Mouse (Mus musculus) megakaryocyte progenitor cell, adult 5-6 weeks (primary cell): ENCODE measurements around the gene Bend4. TPM values are rescaled to one million over a fixed set of nuclear protein-coding genes. Genes with fewer than 3 reads are reported as not detected.

Experiments used
- total RNA-seq, 2 experiments: library from RNA; stranded (forward) in 1 of 2; stranded (reverse) in 1 of 2; fragments of 157-497, 149-512 nt in 1 of 2; fragments of 200-1000 nt in 1 of 2; gene quantifications; 2 replicates each; pipeline versions ENCODE4 v1.2.3 to v1.2.4; 2015 to 2017

The Bend4 gene
- total RNA-seq, 2 experiments from 2014 or later, result 1.4 to 1.5 TPM

Other genes starting within 250 kb of the Bend4 start
- gene Tmem33, start 167.7 kb downstream of the Bend4 start, total RNA-seq (2015), result 127 and 143 TPM in 2 replicates
- gene Tmem33, start 167.7 kb downstream of the Bend4 start, total RNA-seq (2017), result 47.1 and 57.8 TPM in 2 replicates
- gene Slc30a9, start 121.4 kb downstream of the Bend4 start, total RNA-seq (2015), result 23.6 and 28.2 TPM in 2 replicates
- 28.5 and 37.9 TPM in 2 replicates for gene Slc30a9, start 121.4 kb downstream of the Bend4 start, total RNA-seq (2017)
- not detected in 2 replicates for gene Shisa3, start 179.6 kb upstream of the Bend4 start, total RNA-seq (2015)
- not detected in 2 replicates for gene Shisa3, start 179.6 kb upstream of the Bend4 start, total RNA-seq (2017)